Comparison of ENCODE assay signal across 31 mouse cellular contexts in genomic region chr10:13039637-13040174, GRCm38 (mm10).
"Had no signal": no experiment of that assay in that cellular context is flagged by ENCODE, and none has a peak within 500 bp of the region (broad histone marks: within the 10 kb centered on the region; RNA-seq: fewer than 3 reads in every experiment).

No protein-coding gene starts in this region.

- H3K4me1 ChIP-seq: limb, embryonic 10.5 days; limb, embryonic 12.5 days; limb, embryonic 13.5 days; limb, embryonic 15.5 days; liver, embryonic 12.5 days; liver, embryonic 13.5 days; liver, embryonic 15.5 days; lung, embryonic 15.5 days; megakaryocyte, embryonic 14.5 days; midbrain, embryonic 12.5 days; midbrain, embryonic 13.5 days; midbrain, embryonic 15.5 days; neural tube, embryonic 12.5 days; neural tube, embryonic 13.5 days had no signal

- H3K36me3 ChIP-seq: limb, embryonic 10.5 days; limb, embryonic 12.5 days; limb, embryonic 13.5 days; limb, embryonic 15.5 days; liver, embryonic 12.5 days; liver, embryonic 13.5 days; liver, embryonic 15.5 days; lung, embryonic 15.5 days; midbrain, embryonic 12.5 days; midbrain, embryonic 13.5 days; midbrain, embryonic 15.5 days; neural tube, embryonic 12.5 days; neural tube, embryonic 13.5 days had no signal

- DNase-seq: left cerebral cortex, postnatal 4 days; liver; liver, embryonic 13.5 days; liver, postnatal 0 days; lung, adult 18-20 months; lung, adult 2 months; lung, embryonic 14.5 days; lung, postnatal 10 days; lung, postnatal 14 days; lung, postnatal 36 days; midbrain, embryonic 14.5 days had no signal

- H3K9ac ChIP-seq: limb, embryonic 12.5 days; limb, embryonic 13.5 days; limb, embryonic 15.5 days; liver, embryonic 12.5 days; liver, embryonic 13.5 days; liver, embryonic 14.5 days; liver, embryonic 15.5 days; liver, postnatal 0 days; lung, embryonic 14.5 days; lung, embryonic 15.5 days; midbrain, embryonic 12.5 days; midbrain, embryonic 13.5 days; midbrain, embryonic 15.5 days; neural tube, embryonic 12.5 days; neural tube, embryonic 13.5 days had no signal

- H3K9me3 ChIP-seq: limb, embryonic 10.5 days; limb, embryonic 12.5 days; limb, embryonic 13.5 days; limb, embryonic 15.5 days; liver, embryonic 12.5 days; liver, embryonic 13.5 days; liver, embryonic 15.5 days; lung, embryonic 15.5 days; midbrain, embryonic 12.5 days; midbrain, embryonic 15.5 days; neural tube, embryonic 12.5 days; neural tube, embryonic 13.5 days had no signal

- H3K4me2 ChIP-seq: limb, embryonic 12.5 days; limb, embryonic 13.5 days; limb, embryonic 15.5 days; liver, embryonic 11.5 days; liver, embryonic 12.5 days; liver, embryonic 13.5 days; liver, embryonic 15.5 days; lung, embryonic 14.5 days; lung, embryonic 15.5 days; midbrain, embryonic 12.5 days; midbrain, embryonic 13.5 days; midbrain, embryonic 15.5 days; neural tube, embryonic 12.5 days; neural tube, embryonic 13.5 days had no signal

- H3K27me3 ChIP-seq: limb, embryonic 12.5 days; limb, embryonic 13.5 days; limb, embryonic 15.5 days; liver, embryonic 12.5 days; liver, embryonic 13.5 days; liver, embryonic 15.5 days; lung, embryonic 15.5 days; megakaryocyte, embryonic 14.5 days; midbrain, embryonic 12.5 days; midbrain, embryonic 13.5 days; midbrain, embryonic 15.5 days; neural tube, embryonic 12.5 days; neural tube, embryonic 13.5 days had no signal

- ATAC-seq: liver, embryonic 12.5 days; liver, postnatal 0 days; lung, postnatal 0 days; midbrain, embryonic 13.5 days; midbrain, embryonic 15.5 days; midbrain, embryonic 16.5 days had no signal

- H3K27ac ChIP-seq: left cerebral cortex, adult 2 months; limb, embryonic 10.5 days; limb, embryonic 12.5 days; limb, embryonic 13.5 days; limb, embryonic 15.5 days; liver, embryonic 12.5 days; liver, embryonic 13.5 days; liver, embryonic 14.5 days; liver, embryonic 15.5 days; lung, embryonic 15.5 days; macrophage; midbrain, embryonic 12.5 days; midbrain, embryonic 13.5 days; midbrain, embryonic 15.5 days; neural tube, embryonic 12.5 days; neural tube, embryonic 13.5 days had no signal

- H3K4me3 ChIP-seq: left cerebral cortex, adult 2 months; limb, embryonic 10.5 days; limb, embryonic 12.5 days; limb, embryonic 13.5 days; limb, embryonic 15.5 days; liver, embryonic 12.5 days; liver, embryonic 13.5 days; liver, embryonic 15.5 days; lung, embryonic 15.5 days; megakaryocyte, embryonic 14.5 days; midbrain, embryonic 12.5 days; midbrain, embryonic 13.5 days; midbrain, embryonic 15.5 days; myocyte; neural tube, embryonic 12.5 days; neural tube, embryonic 13.5 days had no signal
